Mouse (Mus musculus) adrenal gland, postnatal 10 days (tissue): ENCODE measurements around the gene Rbm18. TPM values are rescaled to one million over a fixed set of nuclear protein-coding genes. Genes with fewer than 3 reads are reported as not detected.
A peak's percentile ranks its signal among the peaks of the same experiment; 100 is the strongest.

Experiments used
- DNase-seq: peaks from one replicate; pipeline ENCODE4 v3.0.0; 2021; ENCODE audit warnings: mixed read lengths
- total RNA-seq, 2 experiments: library from RNA; stranded (reverse); gene quantifications; 2 replicates each; pipeline ENCODE4 v1.2.3; 2021

The Rbm18 gene
- total RNA-seq, 2 experiments from 2014 or later = 27.1 to 27.6 TPM

GRCm38 (mm10) chr2:36104956-36105741, 31.4 kb downstream of the Rbm18 start, which contains the start of gene Lhx6:
Gene Lhx6, minus strand, starts transcription at chr2:36105408.
- DNase-seq = peak; percentile 29

- DNase-seq = peak; percentile 34
These were observed 32.1 kb downstream of the Rbm18 start for GRCm38 (mm10) chr2:36104436-36104955.

- DNase-seq = peak; percentile 25
These were observed 32.8 kb downstream of the Rbm18 start for GRCm38 (mm10) chr2:36103555-36104367.

GRCm38 (mm10) chr2:36103069-36103554, 33.5 kb downstream of the Rbm18 start:
- DNase-seq = peak; percentile 16

- DNase-seq = peak; percentile 22
These were observed 34.0 kb downstream of the Rbm18 start for GRCm38 (mm10) chr2:36102559-36102946.

- no peak for DNase-seq
These were observed 34.6 kb downstream of the Rbm18 start for GRCm38 (mm10) chr2:36101866-36102558.

- DNase-seq = no peak
These were observed 36.8 kb downstream of the Rbm18 start for GRCm38 (mm10) chr2:36099739-36100138.

- no peak for DNase-seq
These were observed 38.6 kb downstream of the Rbm18 start for GRCm38 (mm10) chr2:36098021-36098420.

GRCm38 (mm10) chr2:36097129-36097815, 39.3 kb downstream of the Rbm18 start:
- DNase-seq = no peak

- DNase-seq = no peak
These were observed 42.6 kb downstream of the Rbm18 start for GRCm38 (mm10) chr2:36093914-36094475.

GRCm38 (mm10) chr2:36093301-36093700, 43.3 kb downstream of the Rbm18 start:
- no peak for DNase-seq

- DNase-seq = no peak
These were observed 43.8 kb downstream of the Rbm18 start for GRCm38 (mm10) chr2:36092748-36093147.

GRCm38 (mm10) chr2:36090853-36091741, 45.5 kb downstream of the Rbm18 start:
- peak; percentile 77 for DNase-seq

- no peak for DNase-seq
These were observed 47.4 kb downstream of the Rbm18 start for GRCm38 (mm10) chr2:36089190-36089589.

GRCm38 (mm10) chr2:36085041-36085440, 51.5 kb downstream of the Rbm18 start:
- peak; percentile 33 for DNase-seq

- DNase-seq = peak; percentile 52
These were observed 53.6 kb downstream of the Rbm18 start for GRCm38 (mm10) chr2:36082802-36083580.

GRCm38 (mm10) chr2:36081446-36081845, 55.1 kb downstream of the Rbm18 start:
- DNase-seq = peak; percentile 31

- no peak for DNase-seq
These were observed 59.3 kb downstream of the Rbm18 start for GRCm38 (mm10) chr2:36077160-36077761.

- DNase-seq = no peak
These were observed 61.4 kb downstream of the Rbm18 start for GRCm38 (mm10) chr2:36075210-36075609.
